Mouse (Mus musculus): ENCODE results near the gene Akap8. TPM values are rescaled to one million over a fixed set of nuclear protein-coding genes. Genes with fewer than 3 reads are reported as not detected.

Gene Akap8
- polyA plus RNA-seq, 1 experiment from 2014 or later = 100 TPM

DNA sequence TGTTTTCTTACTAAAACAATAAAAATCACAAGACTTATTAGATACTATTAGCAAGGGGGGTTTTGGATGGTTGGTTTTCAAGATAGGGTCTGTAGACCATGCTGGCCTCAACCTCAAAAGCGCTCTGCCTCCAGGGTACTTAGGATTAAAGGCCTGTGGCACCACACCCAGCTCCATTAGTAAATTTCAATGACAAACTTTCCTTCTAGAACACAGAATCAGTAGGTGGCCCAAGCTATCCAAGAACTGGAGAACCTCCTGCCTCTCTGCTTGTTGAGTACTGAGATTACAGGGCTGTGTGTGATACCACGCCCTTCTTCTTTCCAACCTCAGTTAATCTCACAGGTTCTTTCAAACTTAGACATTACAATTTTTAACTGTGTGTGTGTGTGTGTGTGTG is 39.9 kb downstream of the Akap8 start:
- Histone ChIP-seq H3K27ac (replicated peaks) (no peak overlapping the region), H3K4me3 (replicated peaks) (no peak overlapping the region), H3K9ac (replicated peaks) (no peak overlapping the region), H3K27me3 (replicated peaks) (no peaks in the 10 kb centered on the region), H3K36me3 (no peaks in the 10 kb centered on the region), H3K9me3 (replicated peaks) (no peaks in the 10 kb centered on the region), H3K4me2 (no peak overlapping the region), H3K4me1 (peaks cover 35% of the 10 kb centered on the region)
- ATAC-seq (ENCODE audit: low FRiP score) = no peak
- 96% methylated on average over 2 of the region's 2 CpGs for WGBS

DNA sequence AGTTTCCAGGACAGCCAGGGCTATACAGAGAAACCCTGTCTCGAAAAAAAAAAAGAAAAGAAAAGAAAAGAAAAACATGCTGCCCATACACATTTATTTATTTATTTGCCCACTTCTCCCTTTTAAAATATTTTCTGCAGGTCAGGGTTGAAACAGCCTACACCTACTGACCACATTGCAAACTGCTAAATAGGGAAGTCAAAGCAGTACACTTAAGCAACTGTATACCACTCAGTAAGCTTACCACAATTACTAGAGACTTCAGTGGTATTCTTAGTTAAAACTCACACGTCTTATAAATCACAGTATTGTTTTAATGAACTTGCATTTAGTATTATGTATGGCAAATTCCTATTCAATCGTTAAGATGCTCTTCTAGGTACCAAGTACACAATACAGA is 40.5 kb downstream of the Akap8 start:
- Histone ChIP-seq H3K4me2 (no peak overlapping the region), H3K4me1 (peaks cover 35% of the 10 kb centered on the region), H3K36me3 (no peaks in the 10 kb centered on the region), H3K9ac (replicated peaks) (no peak overlapping the region), H3K9me3 (replicated peaks) (no peaks in the 10 kb centered on the region), H3K27me3 (replicated peaks) (no peaks in the 10 kb centered on the region), H3K27ac (replicated peaks) (no peak overlapping the region), H3K4me3 (replicated peaks) (no peak overlapping the region)
- 84% methylated on average over 3 of the region's 3 CpGs for WGBS
- no peak for ATAC-seq (ENCODE audit: low FRiP score)

DNA sequence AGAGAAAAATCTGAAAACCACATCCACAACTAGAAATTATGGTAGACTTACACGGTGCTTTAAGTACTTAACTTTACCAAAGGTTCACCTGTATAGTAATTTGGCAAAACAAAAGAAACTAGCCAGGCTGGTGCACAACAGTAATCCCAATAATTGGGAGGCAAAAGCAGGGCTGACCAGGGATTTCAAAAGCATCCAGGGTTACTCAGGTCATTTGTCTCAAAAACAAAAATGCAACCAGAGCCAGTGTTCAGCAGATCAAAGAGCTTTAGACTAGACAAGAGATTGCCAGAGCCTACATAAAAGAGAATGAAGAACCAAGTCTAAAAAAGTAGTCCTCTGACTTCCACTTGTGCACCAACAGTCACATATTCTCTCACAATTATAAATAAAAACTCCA is 43.8 kb downstream of the Akap8 start:
- H3K27me3 ChIP-seq (replicated peaks) = no peaks in the 10 kb centered on the region
- 90% methylated on average over 1 of the region's 1 CpGs for WGBS
- peaks cover 18% of the 10 kb centered on the region for H3K4me1 ChIP-seq
- H3K4me2 ChIP-seq = no peak overlapping the region
- H3K27ac ChIP-seq (replicated peaks) = no peak overlapping the region
- H3K9ac ChIP-seq (replicated peaks) = no peak overlapping the region
- H3K36me3 ChIP-seq = no peaks in the 10 kb centered on the region
- no peak for ATAC-seq (ENCODE audit: low FRiP score)
- no peaks in the 10 kb centered on the region for H3K9me3 ChIP-seq (replicated peaks)
- no peak overlapping the region for H3K4me3 ChIP-seq (replicated peaks)

DNA sequence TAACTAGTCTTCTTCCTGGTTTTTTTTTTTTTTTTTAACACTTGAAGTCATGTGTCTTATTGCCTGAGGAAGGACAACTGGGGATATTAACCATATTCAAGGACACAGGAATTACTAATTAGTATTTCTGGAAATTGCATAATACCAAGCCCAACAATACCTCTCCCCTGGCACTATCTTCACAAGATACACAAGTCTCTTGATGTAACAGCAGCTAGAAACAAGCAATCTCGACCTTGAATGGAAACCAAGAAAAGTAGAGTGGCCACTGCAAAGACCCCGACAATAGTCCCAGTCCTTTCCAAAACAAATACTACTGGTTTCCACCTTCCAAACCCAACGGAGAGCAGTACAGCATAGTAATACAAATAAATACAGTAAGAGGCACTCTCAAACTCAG is 45.5 kb downstream of the Akap8 start:
- WGBS = 91% methylated on average over 3 of the region's 3 CpGs

DNA sequence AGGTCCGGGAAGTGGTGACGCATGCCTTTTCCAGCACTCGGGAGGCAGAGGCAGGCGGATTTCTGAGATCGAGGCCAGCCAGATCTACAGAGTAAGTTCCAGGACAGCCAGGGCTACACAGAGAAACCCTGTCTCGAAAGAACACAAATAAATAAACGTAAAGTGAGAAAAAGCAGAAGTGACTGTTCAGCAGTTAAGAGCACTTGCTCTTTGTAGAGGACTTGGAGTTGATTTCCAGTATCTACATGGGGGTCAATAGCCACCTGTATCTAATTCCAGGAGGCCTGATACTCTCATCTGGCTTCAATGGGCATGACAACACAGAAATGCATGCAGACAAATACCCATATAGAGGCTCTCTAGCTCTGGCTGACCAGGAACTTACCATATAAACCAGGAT is 51.9 kb downstream of the Akap8 start:
- no peak overlapping the region for H3K27ac ChIP-seq (replicated peaks)
- 91% methylated on average over 7 of the region's 7 CpGs for WGBS
- ATAC-seq (ENCODE audit: low FRiP score) = no peak

More for the DNA sequence above, 45.5 kb downstream of the Akap8 start:
- ATAC-seq (ENCODE audit: low FRiP score) = no peak
- Histone ChIP-seq H3K4me2 (no peak overlapping the region), H3K9me3 (replicated peaks) (no peaks in the 10 kb centered on the region), H3K4me3 (replicated peaks) (no peak overlapping the region), H3K36me3 (no peaks in the 10 kb centered on the region), H3K4me1 (peaks cover 10% of the 10 kb centered on the region; the same call in 1 of the 2 replicates), H3K27ac (replicated peaks) (no peak overlapping the region), H3K9ac (replicated peaks) (no peak overlapping the region), H3K27me3 (replicated peaks) (no peaks in the 10 kb centered on the region)

DNA sequence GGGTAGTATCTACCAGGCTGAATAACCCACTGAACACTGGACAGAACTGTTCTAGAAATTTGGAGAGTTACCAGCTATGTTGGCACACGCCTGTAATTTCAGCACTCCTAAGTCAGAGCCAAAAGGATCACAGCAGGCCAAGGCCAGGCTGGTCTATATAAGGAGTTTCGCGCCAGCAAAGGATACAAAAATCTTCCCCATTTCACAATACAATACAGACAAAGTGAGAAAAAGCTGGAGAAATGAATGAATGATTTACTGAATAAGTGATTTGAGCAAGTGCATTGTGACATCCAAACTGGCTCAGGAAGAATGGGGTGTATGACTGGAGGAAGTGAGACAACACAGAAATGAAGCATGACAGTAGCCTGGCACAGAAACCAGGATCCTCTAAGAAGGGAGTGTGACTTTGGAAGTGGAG is 52.5 kb downstream of the Akap8 start:
- Histone ChIP-seq H3K4me1 (peaks cover 22% of the 10 kb centered on the region), H3K27me3 (replicated peaks) (no peaks in the 10 kb centered on the region), H3K9ac (replicated peaks) (no peak overlapping the region), H3K4me2 (no peak overlapping the region), H3K9me3 (replicated peaks) (no peaks in the 10 kb centered on the region), H3K4me3 (replicated peaks) (no peak overlapping the region), H3K27ac (replicated peaks) (no peak overlapping the region), H3K36me3 (no peaks in the 10 kb centered on the region)
- WGBS = 82% methylated on average over 3 of the region's 3 CpGs
- no peak for ATAC-seq (ENCODE audit: low FRiP score)

More for the DNA sequence above, 51.9 kb downstream of the Akap8 start:
- Histone ChIP-seq H3K9me3 (replicated peaks) (no peaks in the 10 kb centered on the region), H3K36me3 (no peaks in the 10 kb centered on the region), H3K9ac (replicated peaks) (no peak overlapping the region), H3K27me3 (replicated peaks) (no peaks in the 10 kb centered on the region), H3K4me2 (no peak overlapping the region), H3K4me1 (peaks cover 16% of the 10 kb centered on the region), H3K4me3 (replicated peaks) (no peak overlapping the region)

DNA sequence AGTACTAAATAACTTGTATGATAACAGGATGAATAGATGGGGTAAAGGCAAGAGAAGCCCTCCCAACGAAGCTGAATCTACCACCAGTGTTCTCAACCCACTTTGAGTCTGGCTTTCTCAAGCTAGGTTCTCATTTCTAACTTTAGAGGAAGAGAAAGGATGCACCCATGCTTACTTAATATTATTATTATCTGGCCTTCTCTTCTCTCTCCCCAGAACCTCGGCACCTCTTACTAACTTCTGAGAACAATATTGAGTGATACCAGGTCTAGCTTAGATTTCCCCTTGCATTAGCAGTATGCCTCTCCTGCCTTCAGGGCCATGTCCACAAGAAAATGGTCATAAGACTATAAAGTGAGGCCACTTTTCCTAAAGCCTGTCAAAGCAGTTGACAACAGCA is 52.9 kb downstream of the Akap8 start:
- Histone ChIP-seq H3K27me3 (replicated peaks) (no peaks in the 10 kb centered on the region), H3K9me3 (replicated peaks) (no peaks in the 10 kb centered on the region), H3K4me3 (replicated peaks) (no peak overlapping the region), H3K4me1 (peaks cover 22% of the 10 kb centered on the region), H3K36me3 (no peaks in the 10 kb centered on the region), H3K9ac (replicated peaks) (no peak overlapping the region), H3K27ac (replicated peaks) (0 out of 2 replicates have a peak overlapping the region, but pooled peaks have one; percentile 13), H3K4me2 (no peak overlapping the region)
- WGBS = 57% methylated on average over 2 of the region's 2 CpGs
- no peak for ATAC-seq (ENCODE audit: low FRiP score)

DNA sequence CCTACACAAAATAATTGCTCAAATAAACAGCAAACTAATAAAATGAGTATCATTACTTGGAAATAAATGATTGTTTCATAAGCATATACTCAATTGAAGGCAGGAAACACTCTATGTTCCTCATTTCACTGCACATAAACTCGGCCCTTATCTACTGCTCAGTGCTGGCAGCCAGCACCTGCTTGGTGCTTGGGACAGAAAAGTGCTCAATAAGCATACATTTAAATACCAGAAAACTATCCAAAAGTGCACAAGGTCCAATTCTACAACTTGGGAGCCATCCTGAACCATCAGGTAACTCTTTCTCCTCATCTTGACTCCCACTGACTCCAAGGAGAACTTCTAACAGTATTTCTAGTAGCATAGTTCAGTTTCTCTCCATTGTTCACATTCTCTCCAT is 53.4 kb downstream of the Akap8 start:
- Histone ChIP-seq H3K4me1 (peaks cover 26% of the 10 kb centered on the region), H3K9ac (replicated peaks) (no peak overlapping the region), H3K36me3 (no peaks in the 10 kb centered on the region), H3K4me3 (replicated peaks) (no peak overlapping the region), H3K27ac (replicated peaks) (0 out of 2 replicates have a peak overlapping the region, but pooled peaks have one; percentile 13), H3K4me2 (no peak overlapping the region), H3K9me3 (replicated peaks) (no peaks in the 10 kb centered on the region), H3K27me3 (replicated peaks) (no peaks in the 10 kb centered on the region)
- 85% methylated on average over 1 of the region's 1 CpGs for WGBS
- no peak for ATAC-seq (ENCODE audit: low FRiP score)

DNA sequence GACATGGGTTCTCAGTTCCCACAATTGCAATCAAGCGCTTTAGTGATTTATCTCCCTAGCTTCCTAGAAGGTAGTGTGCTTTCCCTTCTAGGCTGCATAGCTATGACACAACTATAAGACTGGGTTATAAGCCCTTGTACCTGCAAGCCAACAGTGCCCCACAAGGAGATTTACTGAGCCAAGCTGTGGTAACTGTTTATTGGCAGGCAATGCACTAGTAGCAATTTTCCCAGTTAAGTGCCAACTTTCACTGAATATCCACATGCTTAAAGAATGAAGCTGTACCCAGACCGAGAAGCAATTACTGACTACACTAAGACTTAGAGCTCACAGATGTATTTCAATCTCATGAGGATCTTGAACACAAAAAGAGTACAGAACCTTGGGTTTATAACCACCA is 57.4 kb downstream of the Akap8 start:
- Histone ChIP-seq H3K4me1 (peaks cover 21% of the 10 kb centered on the region), H3K27ac (replicated peaks) (no peak overlapping the region), H3K27me3 (replicated peaks) (no peaks in the 10 kb centered on the region), H3K4me2 (no peak overlapping the region), H3K9me3 (replicated peaks) (no peaks in the 10 kb centered on the region), H3K9ac (replicated peaks) (no peak overlapping the region), H3K4me3 (replicated peaks) (no peak overlapping the region), H3K36me3 (no peaks in the 10 kb centered on the region)
- ATAC-seq (ENCODE audit: low FRiP score) = no peak
- WGBS = 78% methylated on average over 2 of the region's 2 CpGs

DNA sequence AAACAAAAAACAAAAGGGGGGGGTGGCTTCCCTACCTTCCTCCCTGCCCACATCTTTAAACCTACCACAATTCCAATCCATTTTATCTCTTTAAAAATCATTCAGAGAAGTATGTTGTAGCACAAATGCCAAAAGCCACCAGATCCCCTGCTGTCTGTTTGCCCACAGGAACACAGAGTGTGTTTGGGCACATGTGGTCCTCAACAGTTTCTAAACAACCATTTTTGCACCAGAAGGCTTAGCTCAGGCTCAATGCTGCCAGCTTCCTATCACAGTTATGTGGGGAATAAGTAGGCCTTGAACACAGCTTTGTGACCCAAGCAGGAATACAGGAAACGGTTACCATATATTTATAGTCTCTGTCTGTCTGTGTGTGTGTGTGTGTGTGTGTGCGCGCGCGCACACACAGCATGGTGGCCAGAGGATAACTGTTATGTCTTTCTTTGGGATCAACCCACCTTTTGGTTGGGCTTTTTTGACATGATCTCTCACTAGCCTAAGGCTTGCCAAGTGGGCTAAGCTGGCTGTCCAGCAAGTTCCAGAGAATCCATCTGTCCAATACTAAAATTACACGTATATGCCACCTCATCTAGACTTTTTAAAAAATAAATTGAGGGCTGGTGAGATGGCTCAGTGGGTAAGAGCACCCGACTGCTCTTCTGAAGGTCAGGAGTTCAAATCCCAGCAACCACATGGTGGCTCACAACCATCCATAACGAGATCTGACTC is 58.0 kb downstream of the Akap8 start:
- WGBS = 92% methylated on average over 8 of the region's 8 CpGs
- Histone ChIP-seq H3K4me3 (replicated peaks) (no peak overlapping the region), H3K4me2 (no peak overlapping the region), H3K36me3 (no peaks in the 10 kb centered on the region), H3K27me3 (replicated peaks) (no peaks in the 10 kb centered on the region), H3K9me3 (replicated peaks) (no peaks in the 10 kb centered on the region), H3K4me1 (peaks cover 17% of the 10 kb centered on the region), H3K9ac (replicated peaks) (no peak overlapping the region), H3K27ac (replicated peaks) (no peak overlapping the region)
- ATAC-seq (ENCODE audit: low FRiP score) = no peak

DNA sequence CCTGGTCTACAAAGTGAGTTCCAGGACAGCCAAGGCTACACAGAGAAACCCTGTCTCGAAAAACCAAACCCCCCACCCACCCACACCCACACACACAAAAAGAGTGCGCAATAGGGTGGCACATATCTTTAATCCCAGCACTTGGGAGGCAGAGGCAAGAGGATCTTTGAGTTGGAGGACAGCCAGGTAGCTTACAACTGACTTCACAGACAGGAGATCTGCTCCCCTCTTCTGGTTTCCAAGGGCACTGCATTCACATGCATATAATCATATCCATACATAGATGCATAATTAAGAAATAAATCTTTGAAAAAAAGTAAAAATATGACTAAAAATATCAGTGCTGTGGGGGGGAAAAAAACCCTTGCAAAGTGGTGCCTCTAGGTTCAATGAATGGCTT is 62.2 kb downstream of the Akap8 start:
- ATAC-seq (ENCODE audit: low FRiP score) = no peak
- 97% methylated on average over 2 of the region's 2 CpGs for WGBS
- H3K9ac ChIP-seq (replicated peaks) = no peak overlapping the region
- H3K36me3 ChIP-seq = no peaks in the 10 kb centered on the region
- no peak overlapping the region for H3K4me2 ChIP-seq
- H3K27ac ChIP-seq (replicated peaks) = no peak overlapping the region
- H3K4me3 ChIP-seq (replicated peaks) = no peak overlapping the region
- H3K4me1 ChIP-seq = peaks cover 11% of the 10 kb centered on the region
- no peaks in the 10 kb centered on the region for H3K9me3 ChIP-seq (replicated peaks)
- no peaks in the 10 kb centered on the region for H3K27me3 ChIP-seq (replicated peaks)

DNA sequence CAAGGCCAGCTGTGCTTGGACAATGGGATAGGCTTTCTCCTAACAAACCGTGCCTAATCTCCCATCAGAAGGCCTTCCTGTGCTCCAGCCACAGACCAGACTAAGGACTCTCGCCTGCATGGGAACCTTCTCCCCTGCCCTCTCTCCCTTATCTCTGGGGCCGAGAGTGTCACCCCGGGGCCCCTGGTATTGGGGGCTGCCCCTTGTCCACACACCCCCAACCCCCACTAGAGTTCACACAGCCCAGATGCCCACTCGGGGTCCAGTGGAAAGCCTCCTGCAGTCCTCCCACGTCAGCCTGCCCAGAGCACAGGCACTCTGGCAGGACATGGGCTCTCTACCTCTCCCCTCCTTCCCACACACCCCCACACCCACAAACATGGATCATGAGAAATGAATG is 63.1 kb downstream of the Akap8 start:
- no peak overlapping the region for H3K4me3 ChIP-seq (replicated peaks)
- no peak for ATAC-seq (ENCODE audit: low FRiP score)

More for the DNA sequence above, 63.1 kb downstream of the Akap8 start:
- peaks cover 10% of the 10 kb centered on the region for H3K4me1 ChIP-seq
- no peak overlapping the region for H3K9ac ChIP-seq (replicated peaks)
- 48% methylated on average over 6 of the region's 6 CpGs for WGBS
- no peaks in the 10 kb centered on the region for H3K36me3 ChIP-seq
- no peaks in the 10 kb centered on the region for H3K9me3 ChIP-seq (replicated peaks)
- no peaks in the 10 kb centered on the region for H3K27me3 ChIP-seq (replicated peaks)
- H3K27ac ChIP-seq (replicated peaks) = no peak overlapping the region
- no peak overlapping the region for H3K4me2 ChIP-seq

Data from neural tube, embryonic 15.5 days (tissue).